Mouse (Mus musculus) macrophage (primary cell): ENCODE measurements around the gene Prss12. TPM values are rescaled to one million over a fixed set of nuclear protein-coding genes. Genes with fewer than 3 reads are reported as not detected.

Experiments
- H3K27ac ChIP-seq: fragments of 350-480 bp; formaldehyde crosslinking; 2 replicates; pipeline ENCODE4 v1.9.0; 2021
- H3K36me3 ChIP-seq: fragments of 350-480 bp; formaldehyde crosslinking; 2 replicates; pipeline ENCODE4 v1.9.0; 2021; ENCODE audit errors: inconsistent target
- H3K4me3 ChIP-seq: fragments of 350-480 bp; formaldehyde crosslinking; 2 replicates; pipeline ENCODE4 v1.9.0; 2021; ENCODE audit errors: inconsistent target
- H3K79me2 ChIP-seq: fragments of 350-480 bp; formaldehyde crosslinking; 2 replicates; pipeline ENCODE4 v1.9.0; 2021; ENCODE audit errors: inconsistent target
- WGBS: methylation state at CpG from one replicate; pipeline ENCODE4 v1.1.7; 2026; ENCODE audit warnings: inconsistent platforms; ENCODE audit not compliant: missing documents; 5-methylcytosine and 5-hydroxymethylcytosine counted together
- polyA plus RNA-seq: library from polyadenylated mRNA; stranded (reverse); fragments of 250-400 nt; gene quantifications from 3 replicates; pipeline ENCODE4 v1.2.4, GENCODE M21; 2018; ENCODE audit warnings: inconsistent platforms

Prss12 gene
- polyA plus RNA-seq, 1 experiment from 2014 or later, result not detected

DNA sequence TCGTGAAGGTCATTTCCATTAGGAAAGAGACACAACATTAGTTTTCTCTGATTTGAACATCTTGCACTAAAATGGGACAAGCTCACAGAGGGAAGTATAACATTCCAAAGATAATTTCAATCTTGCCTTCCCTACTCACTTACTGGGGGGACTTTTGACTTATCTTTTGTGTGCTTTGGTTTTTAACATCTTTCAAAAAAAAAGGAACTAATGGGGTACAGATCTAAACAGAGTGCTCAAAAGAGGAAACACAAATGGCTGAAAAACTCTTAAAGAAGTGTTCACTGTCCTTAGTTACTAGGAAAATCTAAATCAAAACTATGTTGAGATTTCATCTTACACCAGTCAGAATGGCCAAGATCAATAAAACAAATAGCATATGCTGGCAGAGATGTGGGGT lies 90.6 kb downstream of the Prss12 start:
- H3K4me3 ChIP-seq, result no peak overlapping the region
- 83% methylated on average over 1 of the region's 1 CpGs for WGBS
- no peaks in the 10 kb centered on the region for H3K36me3 ChIP-seq
- no peak overlapping the region for H3K27ac ChIP-seq
- H3K79me2 ChIP-seq, result no peaks in the 10 kb centered on the region

DNA sequence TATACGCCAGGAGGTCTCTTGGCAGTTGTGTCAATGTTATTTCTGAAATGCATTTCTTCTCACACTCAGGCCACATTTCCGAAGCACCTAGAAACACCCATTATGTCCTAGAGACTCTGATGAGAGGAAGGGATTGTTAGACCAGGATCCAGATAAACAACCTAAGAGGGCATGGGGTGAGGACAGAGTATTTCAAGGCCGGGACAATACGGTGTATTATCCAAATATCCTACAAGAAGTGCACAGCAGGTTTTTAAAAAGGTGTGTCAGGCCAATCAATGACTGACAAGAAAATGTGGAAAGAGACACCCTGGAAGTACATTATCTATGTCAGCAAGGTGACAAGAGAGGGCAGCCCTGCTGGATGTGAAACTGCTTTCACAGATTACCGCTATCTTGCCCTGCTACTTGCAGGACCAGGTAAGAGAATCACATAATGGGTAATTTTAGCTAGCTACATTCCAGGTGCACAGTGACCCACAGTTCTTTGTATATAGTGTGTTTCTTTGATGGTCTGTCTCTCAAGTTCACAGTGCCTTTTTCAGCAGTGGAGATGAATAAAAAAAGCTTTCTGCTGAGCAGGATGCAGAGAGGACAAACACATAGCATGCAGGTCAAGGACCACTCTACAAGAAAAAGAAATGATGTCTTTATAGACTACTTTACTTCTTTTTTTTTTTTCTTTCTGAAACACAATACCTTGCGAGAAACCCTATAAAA lies 97.0 kb downstream of the Prss12 start:
- Histone ChIP-seq H3K36me3 (no peaks in the 10 kb centered on the region), H3K27ac (no peak overlapping the region), H3K79me2 (no peaks in the 10 kb centered on the region), H3K4me3 (no peak overlapping the region)
- 93% methylated on average over 5 of the region's 6 CpGs for WGBS

DNA sequence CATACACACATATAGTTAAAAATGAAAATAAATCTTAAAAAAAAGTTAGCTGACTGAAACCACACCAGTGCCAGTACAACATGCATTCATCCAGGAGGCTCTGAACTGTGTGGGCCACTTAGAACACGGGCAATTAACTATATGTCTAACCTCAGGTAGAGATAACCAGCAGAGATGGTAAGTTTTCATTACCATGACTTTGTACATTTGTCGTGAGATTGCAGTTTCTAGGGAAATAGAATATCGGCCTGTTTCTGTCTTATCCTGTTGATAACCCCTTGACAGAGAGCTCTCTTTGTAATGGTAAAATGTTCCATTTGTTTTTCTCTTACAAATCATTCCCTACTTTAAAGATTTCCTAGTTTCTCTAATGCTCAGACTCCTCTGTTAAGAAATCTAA lies 103.8 kb downstream of the Prss12 start:
- 96% methylated on average over 3 of the region's 3 CpGs for WGBS

DNA sequence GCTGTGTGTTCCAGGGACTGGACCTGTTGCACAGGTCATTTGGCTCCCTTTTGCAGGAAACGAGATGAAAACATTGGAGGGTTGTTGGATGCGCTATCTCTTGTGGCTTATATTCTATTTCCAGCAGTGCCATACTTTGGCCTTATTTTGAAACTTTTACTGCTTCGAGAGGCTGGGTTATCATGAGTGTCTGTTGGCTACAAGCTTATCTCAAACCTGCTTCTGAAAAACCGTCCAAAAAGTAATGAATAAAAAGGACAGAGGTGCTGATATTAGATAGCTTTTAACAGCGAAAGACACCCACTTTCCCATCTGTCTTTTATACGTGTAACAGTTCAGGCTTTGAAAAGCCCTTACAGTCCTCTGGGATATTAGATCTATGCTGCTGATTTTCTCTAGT lies 107.2 kb downstream of the Prss12 start:
- 92% methylated on average over 6 of the region's 6 CpGs for WGBS
- H3K36me3 ChIP-seq, result no peaks in the 10 kb centered on the region
- no peak overlapping the region for H3K27ac ChIP-seq
- no peaks in the 10 kb centered on the region for H3K79me2 ChIP-seq
- no peak overlapping the region for H3K4me3 ChIP-seq

More for the DNA sequence above, 103.8 kb downstream of the Prss12 start:
- no peak overlapping the region for H3K27ac ChIP-seq
- no peaks in the 10 kb centered on the region for H3K79me2 ChIP-seq
- H3K36me3 ChIP-seq, result no peaks in the 10 kb centered on the region
- H3K4me3 ChIP-seq, result no peak overlapping the region

DNA sequence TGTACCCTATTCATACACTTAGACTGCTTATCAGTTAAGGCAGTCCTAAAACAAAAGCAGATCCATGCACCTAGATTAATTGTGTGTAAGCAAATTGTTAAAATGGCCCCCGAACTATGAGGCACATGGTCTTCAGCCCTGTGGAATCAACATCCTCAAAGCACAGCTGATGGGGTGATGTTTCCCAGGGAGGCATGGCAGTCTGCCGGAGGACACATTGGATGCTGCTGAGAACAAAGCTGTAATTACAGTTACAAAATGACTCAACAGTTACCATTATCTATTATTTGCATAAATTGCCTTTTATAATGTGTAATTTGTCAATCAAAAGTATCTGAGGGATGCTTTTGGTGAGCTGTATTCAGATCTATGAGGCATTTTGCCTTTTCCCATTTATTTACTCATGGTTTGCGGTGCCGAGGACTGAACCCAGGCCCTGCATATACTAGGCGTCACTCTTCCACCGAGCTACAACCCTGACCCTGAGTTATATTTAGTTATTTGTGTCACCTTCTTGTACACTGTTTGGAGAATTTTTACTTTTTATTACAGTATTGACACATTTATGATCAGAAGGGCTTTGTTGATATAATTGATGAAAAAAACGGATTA lies 108.6 kb downstream of the Prss12 start:
- no peaks in the 10 kb centered on the region for H3K79me2 ChIP-seq
- H3K4me3 ChIP-seq, result no peak overlapping the region
- WGBS, result 94% methylated on average over 7 of the region's 7 CpGs
- no peaks in the 10 kb centered on the region for H3K36me3 ChIP-seq
- no peak overlapping the region for H3K27ac ChIP-seq

Other genes starting within 250 kb of the Prss12 start
- gene Synpo2, start 210.8 kb upstream of the Prss12 start, polyA plus RNA-seq, result 0.02 to 0.23 TPM in 2 of 3 replicates, not detected in the other
- 33.5 to 48.5 TPM (median 39.8 TPM) in 3 replicates for gene Sec24d, start 179.5 kb upstream of the Prss12 start, polyA plus RNA-seq
- 8.6 to 21.7 TPM (median 12.0 TPM) in 3 replicates for gene Mettl14, start 60.8 kb upstream of the Prss12 start, polyA plus RNA-seq
- not detected in 3 replicates for gene Ndst3, start 243.9 kb downstream of the Prss12 start, polyA plus RNA-seq